Mouse (Mus musculus): ENCODE data around the gene Ppp1r36. TPM values are rescaled to one million over a fixed set of nuclear protein-coding genes. Genes with fewer than 3 reads are reported as not detected.

Gene Ppp1r36
- polyA plus RNA-seq, 1 experiment from 2014 or later = 1.6 TPM

DNA sequence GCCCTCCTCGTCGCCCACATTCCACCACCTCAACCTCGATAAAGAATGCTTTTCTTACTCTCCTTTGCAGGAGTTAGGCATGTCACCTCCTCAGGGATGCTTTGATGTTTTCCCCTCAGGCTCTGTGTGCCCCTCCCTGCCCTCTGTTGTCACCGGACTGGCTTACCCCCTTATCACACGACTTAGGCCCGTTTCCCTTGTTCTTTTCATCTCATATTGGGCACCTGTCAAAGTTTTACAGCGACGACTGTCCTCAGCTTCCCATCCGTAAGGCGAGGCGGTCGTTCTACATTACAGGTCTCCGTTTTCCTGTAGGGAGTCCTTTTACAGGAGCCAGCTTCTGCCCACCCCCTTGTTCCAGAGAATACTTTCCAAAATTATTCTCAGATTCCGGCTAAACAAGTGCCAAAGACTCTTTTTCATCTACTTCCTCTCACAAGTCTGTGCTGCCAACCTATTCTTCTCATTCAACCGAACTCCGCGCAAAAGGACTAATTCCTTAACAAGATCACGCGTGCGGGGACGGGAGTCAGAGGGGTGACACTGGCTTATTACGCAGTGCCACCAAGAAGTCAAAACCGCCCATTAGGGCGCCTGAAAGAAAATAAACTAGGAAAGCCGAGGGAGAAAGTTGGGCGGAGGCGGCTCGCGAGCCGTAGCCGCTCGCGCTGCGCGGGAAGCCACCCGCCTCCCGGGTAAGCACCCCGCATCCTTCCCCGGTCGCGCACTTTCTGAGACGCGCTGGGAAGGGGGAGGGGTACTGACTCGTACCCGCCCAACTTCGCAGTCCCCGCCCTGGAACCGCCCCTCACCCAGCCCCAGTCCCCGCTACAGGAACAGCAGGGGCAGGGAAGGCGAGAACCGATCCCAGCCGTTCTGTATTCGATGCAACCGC is 14.1 kb upstream of the Ppp1r36 start:
- H3K9me3 ChIP-seq = no peaks in the 10 kb centered on the region
- H3K9ac ChIP-seq = peak overlapping the region; percentile 71
- H3K27me3 ChIP-seq = peaks cover 42% of the 10 kb centered on the region
- H3K4me2 ChIP-seq = peak overlapping the region; percentile 85
- H3K4me3 ChIP-seq = peak overlapping the region; percentile 70
- H3K36me3 ChIP-seq = no peaks in the 10 kb centered on the region
- under 1% methylated on average over 49 of the region's 54 CpGs for WGBS
- peaks cover 24% of the 10 kb centered on the region for H3K4me1 ChIP-seq (replicated peaks)
- peak overlapping the region; percentile 91 for H3K27ac ChIP-seq (replicated peaks)
- ATAC-seq (ENCODE audit: low FRiP score, low read depth) = peak; percentile 90

DNA sequence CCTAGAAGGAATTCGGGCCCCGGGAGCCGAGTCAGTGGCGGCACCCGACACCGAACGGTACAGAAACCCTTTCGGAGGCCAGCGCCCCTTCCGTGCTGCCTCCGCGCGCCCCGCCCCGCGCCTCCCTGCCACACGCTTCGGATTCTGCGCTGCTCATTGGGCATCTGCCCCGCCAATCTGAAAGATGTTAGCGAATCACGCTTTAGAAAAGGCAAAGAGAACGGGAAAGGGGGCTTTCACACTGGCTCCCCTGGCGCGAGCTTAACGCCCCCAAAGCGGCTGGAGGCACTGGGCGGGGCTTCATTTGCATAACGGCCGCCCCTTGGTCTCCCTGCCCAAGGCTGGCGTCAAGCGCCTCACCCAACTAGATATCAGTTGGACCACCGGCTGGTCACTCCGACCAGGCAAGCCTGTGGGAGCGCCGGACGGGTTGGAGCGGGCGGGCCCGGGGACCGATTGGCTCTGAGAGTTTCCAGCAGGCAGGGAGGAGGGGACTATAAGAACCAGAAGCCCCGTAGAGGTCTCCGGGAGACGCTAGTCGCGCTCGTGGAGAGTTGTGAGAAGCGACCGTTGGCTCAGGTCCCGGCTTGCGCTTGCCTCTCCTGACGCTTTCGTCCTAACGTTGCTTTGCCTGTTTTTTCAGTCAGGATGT is 13.3 kb upstream of the Ppp1r36 start, which contains the start of gene Hspa2:
Gene Hspa2 (plus strand): TSS at position 291 of the 652 bp plus-strand sequence.
- Histone ChIP-seq H3K9me3 (no peaks in the 10 kb centered on the region), H3K4me1 (replicated peaks) (peaks cover 24% of the 10 kb centered on the region), H3K36me3 (no peaks in the 10 kb centered on the region), H3K27ac (replicated peaks) (peak within 1 kb of the TSS; percentile 91), H3K27me3 (peaks cover 45% of the 10 kb centered on the region), H3K4me3 (peak within 1 kb of the TSS; percentile 70), H3K4me2 (peak within 1 kb of the TSS; percentile 85), H3K9ac (peak within 1 kb of the TSS; percentile 71)
- peak; percentile 97 for ATAC-seq (ENCODE audit: low FRiP score, low read depth)
- WGBS = under 1% methylated on average over 53 of the region's 54 CpGs

DNA sequence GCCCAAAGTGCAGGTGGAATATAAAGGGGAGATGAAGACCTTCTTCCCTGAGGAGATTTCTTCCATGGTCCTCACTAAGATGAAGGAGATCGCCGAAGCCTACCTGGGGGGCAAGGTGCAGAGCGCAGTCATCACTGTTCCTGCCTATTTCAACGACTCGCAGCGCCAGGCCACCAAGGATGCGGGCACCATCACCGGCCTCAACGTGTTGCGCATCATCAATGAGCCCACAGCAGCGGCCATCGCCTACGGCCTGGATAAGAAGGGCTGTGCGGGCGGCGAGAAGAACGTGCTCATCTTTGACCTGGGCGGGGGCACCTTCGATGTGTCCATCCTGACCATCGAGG is 12.5 kb upstream of the Ppp1r36 start:
- Histone ChIP-seq H3K9ac (no peak overlapping the region), H3K36me3 (no peaks in the 10 kb centered on the region), H3K27me3 (peaks cover 45% of the 10 kb centered on the region), H3K4me1 (replicated peaks) (peaks cover 24% of the 10 kb centered on the region), H3K4me2 (peak overlapping the region; percentile 85), H3K9me3 (no peaks in the 10 kb centered on the region), H3K4me3 (peak overlapping the region; percentile 70), H3K27ac (replicated peaks) (no peak overlapping the region)
- no peak for ATAC-seq (ENCODE audit: low FRiP score, low read depth)
- 9% methylated on average over 20 of the region's 20 CpGs for WGBS

DNA sequence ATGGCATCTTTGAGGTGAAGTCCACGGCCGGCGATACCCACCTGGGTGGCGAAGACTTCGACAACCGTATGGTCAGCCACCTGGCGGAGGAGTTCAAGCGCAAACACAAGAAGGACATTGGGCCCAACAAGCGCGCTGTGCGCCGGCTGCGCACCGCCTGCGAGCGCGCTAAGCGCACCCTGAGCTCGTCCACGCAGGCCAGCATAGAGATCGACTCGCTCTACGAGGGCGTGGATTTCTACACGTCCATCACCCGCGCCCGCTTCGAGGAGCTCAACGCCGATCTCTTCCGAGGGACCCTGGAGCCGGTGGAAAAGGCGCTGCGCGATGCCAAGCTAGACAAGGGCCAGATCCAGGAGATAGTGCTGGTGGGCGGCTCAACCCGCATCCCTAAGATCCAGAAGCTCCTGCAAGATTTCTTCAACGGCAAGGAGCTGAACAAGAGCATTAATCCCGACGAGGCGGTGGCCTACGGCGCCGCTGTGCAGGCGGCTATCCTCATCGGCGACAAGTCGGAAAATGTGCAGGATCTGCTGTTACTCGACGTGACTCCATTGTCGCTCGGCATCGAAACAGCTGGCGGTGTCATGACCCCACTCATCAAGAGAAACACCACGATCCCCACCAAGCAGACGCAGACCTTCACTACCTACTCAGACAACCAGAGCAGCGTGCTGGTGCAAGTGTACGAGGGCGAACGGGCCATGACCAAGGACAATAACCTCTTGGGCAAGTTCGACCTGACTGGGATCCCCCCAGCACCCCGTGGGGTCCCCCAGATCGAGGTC is 12.0 kb upstream of the Ppp1r36 start:
- H3K9ac ChIP-seq = no peak overlapping the region
- no peaks in the 10 kb centered on the region for H3K9me3 ChIP-seq
- no peak overlapping the region for H3K27ac ChIP-seq (replicated peaks)
- H3K4me3 ChIP-seq = peak overlapping the region; percentile 70
- peak overlapping the region; percentile 85 for H3K4me2 ChIP-seq
- ATAC-seq (ENCODE audit: low FRiP score, low read depth) = no peak
- no peaks in the 10 kb centered on the region for H3K36me3 ChIP-seq
- WGBS = 4% methylated on average over 64 of the region's 64 CpGs
- peaks cover 45% of the 10 kb centered on the region for H3K27me3 ChIP-seq
- peaks cover 24% of the 10 kb centered on the region for H3K4me1 ChIP-seq (replicated peaks)

DNA sequence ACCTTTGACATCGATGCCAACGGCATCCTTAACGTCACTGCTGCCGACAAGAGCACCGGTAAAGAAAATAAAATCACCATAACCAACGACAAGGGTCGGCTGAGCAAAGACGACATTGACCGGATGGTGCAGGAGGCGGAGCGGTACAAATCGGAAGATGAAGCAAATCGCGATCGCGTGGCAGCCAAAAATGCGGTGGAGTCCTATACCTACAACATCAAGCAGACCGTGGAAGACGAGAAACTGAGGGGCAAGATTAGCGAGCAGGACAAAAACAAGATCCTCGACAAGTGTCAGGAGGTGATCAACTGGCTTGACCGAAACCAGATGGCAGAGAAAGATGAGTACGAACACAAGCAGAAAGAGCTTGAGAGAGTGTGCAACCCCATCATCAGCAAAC is 11.4 kb upstream of the Ppp1r36 start:
- Histone ChIP-seq H3K9me3 (no peaks in the 10 kb centered on the region), H3K36me3 (no peaks in the 10 kb centered on the region), H3K4me3 (peak overlapping the region; percentile 70), H3K27me3 (peaks cover 45% of the 10 kb centered on the region), H3K4me2 (peak overlapping the region; percentile 85), H3K27ac (replicated peaks) (no peak overlapping the region), H3K4me1 (replicated peaks) (peaks cover 24% of the 10 kb centered on the region), H3K9ac (no peak overlapping the region)
- ATAC-seq (ENCODE audit: low FRiP score, low read depth) = no peak
- WGBS = 2% methylated on average over 23 of the region's 23 CpGs

DNA sequence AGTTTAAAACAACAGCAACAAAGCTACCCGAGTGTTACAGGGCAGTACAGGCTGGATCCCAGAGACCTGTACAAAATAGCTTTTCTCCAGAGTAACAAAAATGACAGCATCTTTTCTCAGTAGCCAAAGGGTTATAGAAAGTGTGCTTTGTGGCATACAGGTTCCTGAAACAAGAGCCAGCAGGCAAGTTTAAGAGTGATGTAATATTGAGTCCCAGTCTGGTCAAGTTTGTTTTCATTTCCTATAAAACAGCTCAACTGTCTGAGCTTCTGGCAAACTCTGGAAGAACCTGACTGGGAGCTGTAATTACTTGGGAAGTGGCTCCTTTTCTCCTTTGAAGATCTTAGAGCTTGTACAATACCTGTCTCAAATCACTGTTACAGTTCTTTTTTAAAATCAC is 10.2 kb upstream of the Ppp1r36 start:
- 52% methylated on average over 1 of the region's 1 CpGs for WGBS
- Histone ChIP-seq H3K27me3 (peaks cover 39% of the 10 kb centered on the region), H3K4me1 (replicated peaks) (peaks cover 24% of the 10 kb centered on the region), H3K4me2 (no peak overlapping the region), H3K36me3 (no peaks in the 10 kb centered on the region), H3K27ac (replicated peaks) (no peak overlapping the region), H3K9ac (no peak overlapping the region), H3K9me3 (no peaks in the 10 kb centered on the region), H3K4me3 (no peak overlapping the region)
- ATAC-seq (ENCODE audit: low FRiP score, low read depth) = no peak

DNA sequence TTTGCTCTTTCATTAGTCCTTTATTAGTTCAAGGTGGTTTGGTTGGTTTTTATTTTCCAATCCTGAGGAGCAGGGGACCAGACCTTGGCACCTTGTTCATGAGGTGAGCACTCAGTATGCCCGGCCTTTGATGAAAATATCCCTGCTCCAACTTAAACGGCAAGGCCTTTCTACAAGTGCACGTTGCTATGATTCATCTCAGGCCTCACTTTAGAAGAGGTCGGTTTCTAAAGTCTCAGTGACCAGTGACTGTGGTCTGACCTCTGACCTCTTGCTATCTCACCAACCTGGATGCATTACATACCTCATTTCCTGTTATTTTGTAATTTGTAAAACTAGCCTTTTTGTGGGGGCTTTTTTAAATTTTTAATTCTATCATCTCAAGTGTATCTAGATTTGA is 8.2 kb upstream of the Ppp1r36 start:
- no peak for ATAC-seq (ENCODE audit: low FRiP score, low read depth)
- no peak overlapping the region for H3K4me3 ChIP-seq
- no peak overlapping the region for H3K9ac ChIP-seq
- H3K36me3 ChIP-seq = no peaks in the 10 kb centered on the region
- no peak overlapping the region for H3K27ac ChIP-seq (replicated peaks)
- WGBS = 76% methylated on average over 4 of the region's 4 CpGs
- no peaks in the 10 kb centered on the region for H3K9me3 ChIP-seq
- H3K4me2 ChIP-seq = no peak overlapping the region
- H3K4me1 ChIP-seq (replicated peaks) = peaks cover 17% of the 10 kb centered on the region
- peaks cover 29% of the 10 kb centered on the region for H3K27me3 ChIP-seq

DNA sequence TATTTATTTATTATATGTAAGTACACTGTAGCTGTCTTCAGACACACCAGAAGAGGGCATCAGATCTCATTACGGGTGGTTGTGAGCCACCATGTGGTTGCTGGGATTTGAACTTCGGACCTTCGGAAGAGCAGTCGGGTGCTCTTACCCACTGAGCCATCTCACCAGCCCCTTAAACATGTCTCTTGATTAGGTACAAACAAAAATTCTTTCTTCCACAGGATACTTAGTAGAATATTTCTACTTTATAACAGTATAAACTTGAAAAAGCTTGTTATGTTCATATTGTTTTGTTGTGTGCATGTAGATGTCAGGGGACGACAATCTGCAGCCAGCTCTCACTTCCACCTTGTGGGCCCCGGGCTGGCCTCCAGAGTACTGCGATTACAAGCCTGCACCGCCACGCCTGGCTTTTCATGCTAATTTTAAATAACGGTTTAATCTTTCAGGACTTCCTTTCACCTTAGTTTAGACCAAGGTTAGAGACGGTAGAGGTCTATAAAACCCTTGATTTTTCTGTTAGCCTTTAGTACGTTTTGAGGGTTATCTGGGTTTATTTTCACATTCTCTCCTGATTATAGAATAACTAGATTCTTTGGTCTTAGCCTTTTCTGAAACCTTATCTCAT is 1.8 kb upstream of the Ppp1r36 start:
- Histone ChIP-seq H3K27ac (replicated peaks) (no peak overlapping the region), H3K4me1 (replicated peaks) (peaks cover 8% of the 10 kb centered on the region), H3K27me3 (peaks cover 23% of the 10 kb centered on the region), H3K9ac (no peak overlapping the region), H3K36me3 (no peaks in the 10 kb centered on the region), H3K4me3 (no peak overlapping the region), H3K4me2 (no peak overlapping the region), H3K9me3 (no peaks in the 10 kb centered on the region)
- WGBS = 92% methylated on average over 12 of the region's 12 CpGs
- no peak for ATAC-seq (ENCODE audit: low FRiP score, low read depth)

DNA sequence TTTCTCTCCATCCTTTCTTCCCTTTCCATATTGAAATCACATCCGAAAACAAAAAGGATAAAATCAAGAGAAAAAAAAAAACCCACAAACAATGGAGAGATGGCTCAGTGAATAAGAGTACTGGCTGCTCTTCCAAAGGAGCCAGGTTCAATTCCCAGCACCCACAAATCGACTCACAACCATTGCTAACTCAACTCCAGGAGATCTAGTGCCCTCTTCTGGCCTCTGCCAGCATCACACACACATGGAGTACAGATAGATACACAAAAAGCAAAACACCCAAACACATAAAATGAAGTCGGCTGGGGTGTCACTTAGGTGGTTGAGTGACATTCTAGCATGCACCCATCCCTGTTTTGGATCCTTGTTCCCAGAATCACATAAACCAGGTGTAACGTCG is 1.0 kb downstream of the Ppp1r36 start:
- no peak overlapping the region for H3K9ac ChIP-seq
- H3K4me2 ChIP-seq = no peak overlapping the region
- no peaks in the 10 kb centered on the region for H3K9me3 ChIP-seq
- H3K4me3 ChIP-seq = no peak overlapping the region
- 95% methylated on average over 5 of the region's 5 CpGs for WGBS
- H3K27ac ChIP-seq (replicated peaks) = no peak overlapping the region
- H3K36me3 ChIP-seq = no peaks in the 10 kb centered on the region
- ATAC-seq (ENCODE audit: low FRiP score, low read depth) = no peak
- H3K27me3 ChIP-seq = peaks cover 23% of the 10 kb centered on the region
- peaks cover 8% of the 10 kb centered on the region for H3K4me1 ChIP-seq (replicated peaks)

DNA sequence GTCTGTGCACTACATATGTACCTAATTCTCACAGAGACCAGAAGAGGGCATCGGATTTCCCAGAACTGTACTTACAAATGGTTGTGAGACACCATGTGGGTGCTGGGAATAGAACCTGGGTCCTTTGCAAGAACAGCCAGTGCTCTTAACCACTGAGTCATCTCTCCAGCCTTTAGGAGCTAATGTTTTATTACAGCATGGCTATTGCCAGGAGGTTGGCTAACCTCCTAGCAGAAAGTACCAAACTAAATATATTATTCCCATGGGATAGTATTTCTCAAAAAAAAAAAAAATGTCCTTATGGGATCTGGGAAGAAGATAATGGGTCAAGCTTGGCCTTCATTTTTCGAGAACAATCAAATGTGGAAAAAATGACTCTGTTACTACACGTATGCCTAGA is 7.9 kb downstream of the Ppp1r36 start:
- H3K4me1 ChIP-seq (replicated peaks) = no peaks in the 10 kb centered on the region
- no peak overlapping the region for H3K4me2 ChIP-seq
- H3K27ac ChIP-seq (replicated peaks) = no peak overlapping the region
- ATAC-seq (ENCODE audit: low FRiP score, low read depth) = no peak
- H3K9me3 ChIP-seq = no peaks in the 10 kb centered on the region
- no peak overlapping the region for H3K9ac ChIP-seq
- H3K27me3 ChIP-seq = no peaks in the 10 kb centered on the region
- WGBS = 95% methylated on average over 3 of the region's 3 CpGs
- no peak overlapping the region for H3K4me3 ChIP-seq
- H3K36me3 ChIP-seq = no peaks in the 10 kb centered on the region

DNA sequence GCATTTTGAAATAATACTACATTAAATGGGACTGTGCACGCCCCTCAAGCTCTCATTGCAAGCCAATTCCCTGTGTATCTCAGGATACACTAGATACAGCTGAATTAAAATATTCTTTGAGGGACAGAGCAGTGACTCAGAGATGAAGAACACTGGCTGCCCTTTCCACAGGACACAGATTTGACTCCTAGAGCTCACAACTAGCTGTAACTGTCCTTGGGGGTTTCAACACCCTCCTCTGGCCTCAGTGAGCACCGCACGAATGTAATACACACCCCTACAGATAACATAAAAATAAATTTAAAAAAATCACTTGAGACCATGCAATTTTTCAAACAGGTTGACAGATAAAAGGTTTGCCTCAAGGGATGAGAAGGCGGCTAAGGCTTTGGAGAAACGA is 10.2 kb downstream of the Ppp1r36 start:
- Histone ChIP-seq H3K4me3 (no peak overlapping the region), H3K27me3 (no peaks in the 10 kb centered on the region), H3K4me1 (replicated peaks) (no peaks in the 10 kb centered on the region), H3K9ac (no peak overlapping the region), H3K4me2 (0 out of 2 replicates have a peak overlapping the region, but pooled peaks have one; percentile 17), H3K27ac (replicated peaks) (no peak overlapping the region), H3K36me3 (no peaks in the 10 kb centered on the region), H3K9me3 (no peaks in the 10 kb centered on the region)
- no peak for ATAC-seq (ENCODE audit: low FRiP score, low read depth)
- WGBS = 60% methylated on average over 5 of the region's 5 CpGs

All from hindbrain, embryonic 15.5 days (tissue).